ENCODE assay signal across 10 mouse cellular contexts in genomic region chr11:104661531-104662205, GRCm38 (mm10). TPM values are rescaled to one million over a fixed set of nuclear protein-coding genes. Genes with fewer than 3 reads are reported as not detected.
DNase-seq lines count a peak whose midpoint lies in the region; ATAC-seq lines count a peak whose summit lies in the region.
"Had no signal": no experiment of that assay in that cellular context is flagged by ENCODE, and none has a peak within 500 bp of the region (broad histone marks: within the 10 kb centered on the region; RNA-seq: fewer than 3 reads in every experiment).

No protein-coding gene starts in this region.

- DNase-seq in left cerebral cortex, postnatal 10 days (ENCODE audit: extremely low spot score in 1 of 2, low spot score in 2 of 2): peak; percentile 29 to 48
- no peak for DNase-seq in left cerebral cortex, postnatal 4 days
- DNase-seq in MEL-GATA-1-ER (ENCODE audit: extremely low read depth, low read depth): peak; percentile 47
- peak; percentile 44 for DNase-seq in layer of hippocampus, adult 11-12 months (ENCODE audit: low spot score)
- DNase-seq in natural killer cell, adult 2 months (ENCODE audit: low spot score in 2 of 2): peak; percentile 48 to 54
- no peak for DNase-seq in urinary bladder, adult 18-20 months (ENCODE audit: low spot score in 2 of 2)
- DNase-seq: right cerebral cortex, postnatal 14 days had no signal

- no peak overlapping the region for H3K4me3 ChIP-seq in forebrain, embryonic 15.5 days
- H3K4me3 ChIP-seq: midbrain, embryonic 10.5 days had no signal

- no peak overlapping the region for H3K27ac ChIP-seq in forebrain, embryonic 15.5 days (replicated peaks)
- H3K27ac ChIP-seq: midbrain, embryonic 10.5 days had no signal

- no peak overlapping the region for H3K9ac ChIP-seq in forebrain, embryonic 15.5 days (replicated peaks)

- no peaks in the 10 kb centered on the region for H3K4me1 ChIP-seq in forebrain, embryonic 15.5 days
- H3K4me1 ChIP-seq: midbrain, embryonic 10.5 days had no signal

- no peak for ATAC-seq in forebrain, embryonic 15.5 days (replicated peaks)

- H3K36me3 ChIP-seq in forebrain, embryonic 15.5 days: no peaks in the 10 kb centered on the region
- H3K36me3 ChIP-seq: midbrain, embryonic 10.5 days had no signal

- no peak overlapping the region for H3K4me2 ChIP-seq in forebrain, embryonic 15.5 days (replicated peaks)

- no peaks in the 10 kb centered on the region for H3K27me3 ChIP-seq in forebrain, embryonic 15.5 days

- H3K9me3 ChIP-seq in forebrain, embryonic 15.5 days: no peaks in the 10 kb centered on the region
- H3K9me3 ChIP-seq: midbrain, embryonic 10.5 days had no signal

- 82% methylated on average over 20 of the region's 20 CpGs for WGBS in forebrain, embryonic 15.5 days

- intact Hi-C loops in left cerebral cortex, postnatal 10 days (cut with DNase I): no loop called here
- intact Hi-C loops in left cerebral cortex, postnatal 4 days (cut with DNase I): no loop called here

RNA-seq across cellular contexts. Expression of gene Gm11639, which starts 23.8 kb away (rescaled TPM):
- 1 to 10 TPM; 1.5 to 1.7 TPM for total RNA-seq in left cerebral cortex, postnatal 10 days (2021)
- total RNA-seq in left cerebral cortex, postnatal 4 days (2021): under 1 TPM; 0.79 to 0.96 TPM
- 0.01 and 0.18 TPM in 2 replicates for polyA plus RNA-seq in forebrain, embryonic 15.5 days (2015; fragmentation: Nextera tagmentation; extraction: Ambion mirVana)
- polyA plus RNA-seq: gonadal fat pad, adult 2 months; midbrain, embryonic 10.5 days had no signal

RNA-seq across cellular contexts. Expression of gene Itgb3, which starts 53.9 kb away (rescaled TPM):
- total RNA-seq in left cerebral cortex, postnatal 10 days (2021): 1 to 10 TPM; 5.5 to 6.7 TPM
- total RNA-seq in left cerebral cortex, postnatal 4 days (2021): 1 to 10 TPM; 4.1 TPM
- polyA plus RNA-seq in forebrain, embryonic 15.5 days (2015; fragmentation: Nextera tagmentation; extraction: Ambion mirVana): 0.60 and 0.61 TPM in 2 replicates

Comparison
In these comparisons a context has a peak if more than half of its experiments do, and no peak if none do; other contexts are left out.
1. DNase-seq: peak in left cerebral cortex, postnatal 10 days (2 of 2), MEL-GATA-1-ER (single experiment), layer of hippocampus, adult 11-12 months (single experiment) and natural killer cell, adult 2 months (2 of 2); none in left cerebral cortex, postnatal 4 days (single experiment) and urinary bladder, adult 18-20 months (0 of 2).